Mouse (Mus musculus): ENCODE data around the gene Gucy1b1. TPM values are rescaled to one million over a fixed set of nuclear protein-coding genes. Genes with fewer than 3 reads are reported as not detected.

The Gucy1b1 gene
- total RNA-seq, 2 experiments from 2014 or later: 24.1 to 24.7 TPM

GRCm38 (mm10) chr3:82030008-82030748 lies 44.3 kb downstream of the Gucy1b1 start:
- DNase-seq: no peak

- peak; percentile 27 for DNase-seq
These were observed 45.3 kb downstream of the Gucy1b1 start for GRCm38 (mm10) chr3:82029229-82029628.

- DNase-seq: no peak
These were observed 47.2 kb downstream of the Gucy1b1 start for GRCm38 (mm10) chr3:82027286-82027685.

- no peak for DNase-seq
These were observed 51.4 kb downstream of the Gucy1b1 start for GRCm38 (mm10) chr3:82023065-82023464.

GRCm38 (mm10) chr3:82022421-82022920 lies 52.0 kb downstream of the Gucy1b1 start:
- no peak for DNase-seq

- DNase-seq: no peak
These were observed 60.3 kb downstream of the Gucy1b1 start for GRCm38 (mm10) chr3:82014148-82014703.

GRCm38 (mm10) chr3:82007002-82007401 lies 67.5 kb downstream of the Gucy1b1 start:
- no peak for DNase-seq

GRCm38 (mm10) chr3:81995988-81996387 lies 78.5 kb downstream of the Gucy1b1 start:
- peak; percentile 34 for DNase-seq

GRCm38 (mm10) chr3:81995371-81995770 lies 79.1 kb downstream of the Gucy1b1 start:
- no peak for DNase-seq

GRCm38 (mm10) chr3:81990531-81990930 lies 84.0 kb downstream of the Gucy1b1 start:
- DNase-seq: no peak

GRCm38 (mm10) chr3:81989692-81990141 lies 84.8 kb downstream of the Gucy1b1 start:
- peak; percentile 7 for DNase-seq

GRCm38 (mm10) chr3:81987628-81988027 lies 86.9 kb downstream of the Gucy1b1 start:
- DNase-seq: no peak

GRCm38 (mm10) chr3:81986103-81986502 lies 88.4 kb downstream of the Gucy1b1 start:
- DNase-seq: no peak

GRCm38 (mm10) chr3:81985100-81985499 lies 89.4 kb downstream of the Gucy1b1 start:
- DNase-seq: no peak

GRCm38 (mm10) chr3:81983120-81983895 lies 91.2 kb downstream of the Gucy1b1 start:
- DNase-seq: no peak

Small RNAs within 50 kb of the gene (microRNA-seq; reads per million reads assigned to microRNA genes)
- gene Mir7010: 1.8 to 2.1 reads per million in 2 experiments

Other genes starting within 250 kb of the Gucy1b1 start
- gene Ctso, start 142.1 kb downstream of the Gucy1b1 start, total RNA-seq (2021): 1 to 10 TPM; 7.6 to 8.3 TPM
- gene Tdo2, start 98.5 kb downstream of the Gucy1b1 start, total RNA-seq (2021): not detected
- gene Asic5, start 92.4 kb downstream of the Gucy1b1 start, total RNA-seq (2021): not detected
- gene Gucy1a1, start 71.1 kb upstream of the Gucy1b1 start, total RNA-seq (2021): 10 to 100 TPM; 39.6 to 39.7 TPM